In genomic region chr19:58395785-58396603, GRCm38 (mm10) we compare ENCODE assay signal across 12 mouse cellular contexts. TPM values are rescaled to one million over a fixed set of nuclear protein-coding genes. Genes with fewer than 3 reads are reported as not detected.
DNase-seq lines count a peak whose midpoint lies in the region; ATAC-seq and TF ChIP-seq lines count a peak whose summit lies in the region.
"Had no signal": no experiment of that assay in that cellular context is flagged by ENCODE, and none has a peak within 500 bp of the region (broad histone marks: within the 10 kb centered on the region; RNA-seq: fewer than 3 reads in every experiment).

No protein-coding gene starts in this region.

- WGBS in kidney, embryonic 16.5 days: 17% methylated on average over 16 of the region's 16 CpGs
- WGBS in limb, embryonic 11.5 days: 61% methylated on average over 16 of the region's 16 CpGs
- WGBS in neural tube, embryonic 15.5 days: 47% methylated on average over 16 of the region's 16 CpGs

- no peak overlapping the region for H3K4me3 ChIP-seq in kidney, embryonic 16.5 days (ENCODE audit: low read length)
- no peak overlapping the region for H3K4me3 ChIP-seq in limb, embryonic 11.5 days (ENCODE audit: low read depth, low read length)
- no peak overlapping the region for H3K4me3 ChIP-seq in neural tube, embryonic 15.5 days (replicated peaks)
- no peak overlapping the region for H3K4me3 ChIP-seq in left cerebral cortex, adult 2 months

- H3K9ac ChIP-seq in kidney, embryonic 16.5 days (replicated peaks; ENCODE audit: low read length): peak overlapping the region; percentile 46; the same call in 1 of the 2 replicates
- peak overlapping the region; percentile 39; the same call in 1 of the 2 replicates for H3K9ac ChIP-seq in limb, embryonic 11.5 days (ENCODE audit: low read length)
- no peak overlapping the region for H3K9ac ChIP-seq in neural tube, embryonic 15.5 days (replicated peaks)

- peaks cover 20% of the 10 kb centered on the region for H3K4me1 ChIP-seq in kidney, embryonic 16.5 days (ENCODE audit: insufficient read depth, low read length)
- peaks cover 16% of the 10 kb centered on the region for H3K4me1 ChIP-seq in limb, embryonic 11.5 days (ENCODE audit: control insufficient read depth, insufficient read depth, low read length)
- H3K4me1 ChIP-seq in neural tube, embryonic 15.5 days: peaks cover 29% of the 10 kb centered on the region

- intact Hi-C loops in left cerebral cortex, adult 2 months (cut with DNase I): no loop called here

- H3K36me3 ChIP-seq in kidney, embryonic 16.5 days (ENCODE audit: insufficient read depth, low read length): no peaks in the 10 kb centered on the region
- no peaks in the 10 kb centered on the region for H3K36me3 ChIP-seq in limb, embryonic 11.5 days (ENCODE audit: control insufficient read depth, insufficient read depth, low read length)
- H3K36me3 ChIP-seq in neural tube, embryonic 15.5 days: no peaks in the 10 kb centered on the region

- ATAC-seq in kidney, embryonic 16.5 days (ENCODE audit: low FRiP score, low TSS enrichment): peak; percentile 65
- peak; percentile 62 for ATAC-seq in limb, embryonic 11.5 days (ENCODE audit: insufficient number of reproducible peaks, low FRiP score, low TSS enrichment, low read depth)
- peak; percentile 9; the same call in 1 of the 2 replicates for ATAC-seq in neural tube, embryonic 15.5 days (ENCODE audit: low FRiP score)
- ATAC-seq: inflammation-experienced regulatory T-cells, adult 6 months had no signal

- DNase-seq in kidney, postnatal 25 days: no peak
- peak; percentile 46 for DNase-seq in embryo, embryonic 9.5 days (ENCODE audit: extremely low spot score)
- DNase-seq in limb, embryonic 11.5 days (ENCODE audit: low spot score): peak; percentile 53
- DNase-seq in ovary, postnatal 10 days (ENCODE audit: low spot score): no peak
- DNase-seq in left cerebral cortex, adult 2 months (ENCODE audit: extremely low spot score in 1 of 2, low spot score in 2 of 2): no peak
- no peak for DNase-seq in B cell, adult 2 months
- DNase-seq: gastrocnemius, postnatal 10 days; lung, postnatal 36 days; right cerebral cortex, postnatal 25 days had no signal

- peak overlapping the region; percentile 40 for H3K4me2 ChIP-seq in kidney, embryonic 16.5 days (replicated peaks; ENCODE audit: low read depth, low read length)
- no peak overlapping the region for H3K4me2 ChIP-seq in limb, embryonic 11.5 days (ENCODE audit: low read depth, severe bottlenecking)
- peak overlapping the region; percentile 11 for H3K4me2 ChIP-seq in neural tube, embryonic 15.5 days

- peak overlapping the region; percentile 89 for H3K27ac ChIP-seq in kidney, embryonic 16.5 days (ENCODE audit: low read length)
- peak overlapping the region; percentile 78 for H3K27ac ChIP-seq in limb, embryonic 11.5 days (replicated peaks; ENCODE audit: low read depth, low read length)
- peak overlapping the region; percentile 29; the same call in 1 of the 2 replicates for H3K27ac ChIP-seq in neural tube, embryonic 15.5 days (replicated peaks)
- no peak overlapping the region for H3K27ac ChIP-seq in left cerebral cortex, adult 2 months

- no peak for TF ChIP-seq CTCF in left cerebral cortex, adult 2 months (IDR thresholded peaks at IDR 0.05)

- H3K9me3 ChIP-seq in kidney, embryonic 16.5 days (ENCODE audit: low read length): no peaks in the 10 kb centered on the region
- no peaks in the 10 kb centered on the region for H3K9me3 ChIP-seq in limb, embryonic 11.5 days (ENCODE audit: control insufficient read depth, low read length)
- H3K9me3 ChIP-seq in neural tube, embryonic 15.5 days (replicated peaks): no peaks in the 10 kb centered on the region

- no peaks in the 10 kb centered on the region for H3K27me3 ChIP-seq in kidney, embryonic 16.5 days (ENCODE audit: insufficient read depth, low read length)
- H3K27me3 ChIP-seq in limb, embryonic 11.5 days (ENCODE audit: control insufficient read depth, insufficient read depth, low read length): no peaks in the 10 kb centered on the region
- H3K27me3 ChIP-seq in neural tube, embryonic 15.5 days (replicated peaks): no peaks in the 10 kb centered on the region

RNA-seq across cellular contexts. Expression of gene Gfra1, which starts 59.7 kb away (rescaled TPM):
- 66.9 and 75.0 TPM in 2 replicates for polyA plus RNA-seq in kidney, embryonic 16.5 days (2015; fragmentation: Nextera tagmentation; extraction: Ambion mirVana)
- 5.6 and 5.8 TPM in 2 replicates for polyA plus RNA-seq in limb, embryonic 11.5 days (2014; fragmentation: Nextera tagmentation; extraction: Ambion mirVana)
- 65.1 and 70.0 TPM in 2 replicates for polyA plus RNA-seq in neural tube, embryonic 15.5 days (2015; fragmentation: Nextera tagmentation; extraction: Ambion mirVana)
- 10 to 100 TPM; 26.7 to 34.1 TPM for total RNA-seq in left cerebral cortex, adult 2 months (2021)

Comparison
In these comparisons a context has a peak if more than half of its experiments do, and no peak if none do; other contexts are left out.
1. ATAC-seq: peak in every context shown above with its lines; median percentile 65 in kidney, embryonic 16.5 days; 62 in limb, embryonic 11.5 days; 9 in neural tube, embryonic 15.5 days.
2. DNase-seq: peak in embryo, embryonic 9.5 days (single experiment) and limb, embryonic 11.5 days (single experiment); none in kidney, postnatal 25 days (0 of 2), ovary, postnatal 10 days (single experiment), left cerebral cortex, adult 2 months (0 of 2) and B cell, adult 2 months (0 of 2).